Mouse (Mus musculus) adrenal gland, postnatal 25 days (tissue): ENCODE measurements at regions not wholly inside any gene's neighbourhood (a gene's known extent, or its start where the extent isn't known, plus 50 kb on each side); places are given as distances from the start of the nearest gene placed in this dataset.

ENCODE experiments used
- DNase-seq: peaks from one replicate; pipeline ENCODE4 v3.0.0; 2021; ENCODE audit warnings: mixed read lengths

DNA sequence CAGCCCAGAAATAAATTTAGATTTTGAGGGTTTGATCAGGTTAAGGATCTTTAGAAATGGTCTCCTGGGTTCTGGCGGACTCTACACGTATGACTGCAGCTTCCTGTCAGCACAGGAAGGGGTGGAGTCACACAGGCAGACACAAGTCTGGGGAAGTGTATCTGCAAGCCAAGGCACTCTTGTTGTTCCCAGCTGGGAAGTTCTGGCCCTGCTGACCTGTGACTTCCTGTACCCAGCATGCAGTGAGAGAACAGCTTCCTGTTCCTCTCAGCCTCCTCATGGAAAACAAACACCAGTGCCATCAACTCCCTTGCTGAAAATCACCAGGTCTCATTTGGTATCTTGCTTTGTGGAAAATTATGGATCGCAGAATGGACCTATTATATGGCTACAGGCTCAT, 140.9 kb downstream of the Ets2 start:
- no peak for DNase-seq

DNA sequence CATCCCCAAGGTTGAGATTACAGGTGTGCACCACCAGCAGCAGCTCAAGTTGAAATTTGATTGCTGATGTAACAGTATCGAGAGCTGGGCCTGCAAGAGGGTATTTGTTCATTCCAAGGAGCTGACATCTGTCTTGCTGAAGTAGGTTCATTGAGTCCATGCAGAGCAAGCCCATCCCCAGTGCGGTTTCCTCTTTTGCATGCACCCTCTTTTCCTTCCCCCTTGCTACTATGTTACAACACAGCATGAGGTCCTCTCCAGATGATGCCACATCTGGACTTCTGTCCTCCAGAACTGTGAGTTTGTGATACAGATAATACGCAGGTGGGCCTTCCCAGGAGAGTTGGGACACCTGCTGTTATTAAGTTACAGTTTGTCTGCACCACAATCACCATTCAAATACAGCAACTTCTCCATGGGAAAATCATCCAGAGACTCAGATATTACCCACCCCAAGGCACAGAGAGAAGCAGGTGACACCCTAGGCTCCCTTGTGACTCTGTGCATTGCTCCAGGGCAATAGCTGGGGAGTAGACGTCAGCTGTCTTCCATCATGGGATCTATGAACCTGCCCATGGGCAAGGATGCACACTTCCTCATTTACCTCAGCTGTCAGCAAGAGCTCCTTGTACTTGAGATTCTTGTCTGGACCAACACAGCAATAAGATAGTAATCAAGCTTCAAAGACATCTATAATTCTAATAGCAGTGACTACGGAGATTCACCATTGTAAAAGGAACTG, 137.8 kb downstream of the Ets2 start:
- no peak for DNase-seq

DNA sequence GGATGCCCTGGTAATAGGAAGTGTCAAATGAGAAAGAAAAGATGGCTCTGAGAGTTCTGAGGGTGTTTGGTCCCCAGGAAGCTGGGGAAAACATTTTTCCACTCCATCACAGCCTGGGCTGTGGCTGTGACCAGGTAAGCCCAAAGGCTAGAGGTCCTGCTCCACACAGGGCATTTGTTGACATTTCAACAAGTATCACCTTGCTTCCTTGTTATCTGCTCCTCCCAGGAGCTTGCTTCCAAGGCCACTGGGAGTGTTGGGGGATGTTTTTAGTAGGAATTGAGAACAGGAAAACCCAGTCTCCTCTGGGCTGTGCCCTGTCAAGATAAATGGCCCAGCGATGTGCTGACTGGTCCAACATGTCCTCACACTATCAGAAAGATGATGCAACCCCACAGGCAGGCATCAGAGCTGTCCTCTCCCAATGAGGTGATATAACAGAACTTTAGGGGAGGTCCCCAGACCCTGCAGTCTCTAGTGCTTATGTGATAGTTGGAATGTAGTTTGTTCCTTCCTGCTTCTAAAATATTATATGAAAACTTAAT, 137.1 kb downstream of the Ets2 start:
- DNase-seq, result no peak

DNA sequence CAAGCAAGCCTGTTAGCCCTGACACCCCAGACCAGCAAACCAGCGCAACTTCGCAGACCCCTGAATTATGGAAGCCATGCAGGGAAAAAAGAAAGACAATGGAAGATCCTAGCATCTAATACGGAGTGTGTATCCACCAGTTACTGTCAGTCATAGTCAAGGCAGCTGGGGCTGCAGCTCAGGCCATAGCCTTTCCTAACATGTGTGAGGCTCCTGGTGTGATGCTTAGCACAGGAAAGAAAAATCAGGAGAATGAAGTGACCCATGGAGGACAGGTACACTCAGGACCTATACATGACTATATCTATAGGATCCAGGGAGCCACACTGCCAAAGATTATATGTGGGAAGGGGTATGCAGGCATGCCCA, 136.6 kb downstream of the Ets2 start:
- no peak for DNase-seq

DNA sequence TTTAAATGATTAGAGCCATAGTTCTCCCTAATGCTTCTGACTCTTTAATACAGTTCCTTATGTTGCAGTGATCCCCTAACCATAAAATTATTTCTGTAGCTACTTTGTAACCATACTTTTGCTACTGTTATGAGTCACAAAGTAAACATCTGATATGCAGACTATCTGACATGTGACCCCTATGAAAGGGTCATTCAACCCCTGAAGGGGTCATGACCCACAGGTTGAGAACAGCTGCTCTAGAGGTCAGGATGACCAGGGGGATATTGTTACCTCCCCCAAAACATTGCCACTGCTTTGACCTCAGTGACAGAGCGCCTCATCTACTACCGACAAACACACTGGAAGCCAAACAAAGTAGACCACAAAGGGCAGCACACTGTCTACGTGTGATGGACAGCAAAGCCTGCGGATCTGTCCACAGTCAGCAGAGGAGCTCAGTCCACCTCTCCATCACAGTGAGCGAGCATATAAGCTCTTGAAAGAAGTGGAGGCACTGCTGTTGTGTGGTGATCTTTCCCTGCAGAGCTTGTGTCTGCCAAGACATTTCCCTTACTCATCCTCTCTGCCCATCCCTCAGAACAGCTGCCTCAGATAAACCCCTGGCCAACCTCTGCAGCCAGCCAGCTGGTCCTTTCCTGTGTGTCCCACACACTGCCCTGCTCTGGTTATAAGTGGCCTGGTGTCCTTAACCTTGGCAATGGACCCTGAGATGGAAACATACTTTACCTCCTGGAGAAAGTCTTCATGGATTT, 136.0 kb downstream of the Ets2 start:
- no peak for DNase-seq

DNA sequence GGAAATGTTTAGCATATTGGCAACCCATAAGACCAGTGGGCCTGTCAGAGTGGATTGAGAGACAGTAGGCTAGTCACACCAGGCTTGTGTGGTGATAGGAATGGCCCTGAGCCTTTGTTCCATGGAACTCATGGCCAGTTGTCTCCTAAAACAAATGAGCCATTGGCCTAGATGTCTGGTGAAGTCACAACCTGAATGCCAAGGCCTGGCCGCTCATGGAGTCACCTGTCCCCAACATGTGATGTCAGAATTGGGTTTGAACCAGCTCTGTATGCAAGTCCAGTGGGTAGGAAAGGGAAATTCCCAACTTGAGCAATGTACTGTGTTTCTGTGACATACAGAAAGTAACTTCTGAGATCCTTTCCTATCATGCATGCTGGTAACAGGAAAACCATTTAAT, 134.1 kb downstream of the Ets2 start:
- DNase-seq, result no peak

DNA sequence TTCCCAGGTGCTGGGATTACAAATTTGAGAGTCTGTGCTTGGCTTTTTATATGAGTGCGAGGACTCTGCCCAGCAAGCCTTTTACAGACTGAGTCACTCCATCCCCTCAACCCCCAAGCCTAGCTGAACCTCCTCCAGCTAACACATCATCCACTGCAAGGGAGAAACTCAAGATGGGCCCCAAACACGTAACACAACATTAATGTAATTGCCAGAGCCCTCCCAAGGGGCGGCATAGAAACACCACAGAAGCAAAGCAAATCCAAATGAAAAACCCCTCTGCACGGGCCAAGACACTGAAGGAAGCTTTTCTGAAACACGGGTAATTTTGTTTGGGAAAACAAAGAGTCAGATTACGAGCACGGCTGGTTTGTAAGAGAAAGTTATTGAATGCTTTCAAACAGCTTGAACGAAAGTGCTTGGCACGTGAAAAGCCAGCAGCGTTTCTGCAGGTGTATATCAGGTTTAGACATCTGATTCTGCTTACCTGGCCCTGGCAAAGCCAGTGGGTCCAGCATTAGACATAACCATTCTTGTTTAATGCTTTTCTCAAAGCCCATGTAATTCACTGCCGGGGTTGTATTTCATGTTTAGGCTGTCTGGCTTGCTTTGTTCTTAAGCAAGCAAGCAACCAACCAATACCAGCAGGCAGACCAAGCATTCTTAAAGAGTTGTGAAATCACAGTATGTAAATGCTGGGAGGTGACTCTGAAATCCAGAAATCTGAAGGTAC, 132.8 kb downstream of the Ets2 start:
- no peak for DNase-seq

DNA sequence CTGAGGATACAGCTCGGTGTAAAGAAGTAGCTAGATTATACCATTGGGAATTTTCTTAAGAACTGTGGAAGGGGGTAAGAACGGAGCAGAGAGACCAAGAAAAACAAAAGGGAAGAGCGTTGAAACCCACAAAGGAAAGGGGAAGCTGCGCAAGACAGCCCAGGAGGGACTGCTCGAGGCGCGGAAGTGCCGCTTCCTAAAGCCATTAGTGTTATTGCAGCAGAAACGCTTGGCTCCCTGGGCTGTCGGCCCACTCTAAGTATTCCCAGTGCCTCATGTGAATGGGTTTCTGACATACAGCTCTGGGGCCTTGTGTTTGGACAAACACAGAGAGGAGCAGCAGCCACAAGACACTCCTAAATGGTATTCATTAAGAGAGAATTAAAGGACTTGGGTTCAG, 131.6 kb downstream of the Ets2 start:
- DNase-seq, result no peak

DNA sequence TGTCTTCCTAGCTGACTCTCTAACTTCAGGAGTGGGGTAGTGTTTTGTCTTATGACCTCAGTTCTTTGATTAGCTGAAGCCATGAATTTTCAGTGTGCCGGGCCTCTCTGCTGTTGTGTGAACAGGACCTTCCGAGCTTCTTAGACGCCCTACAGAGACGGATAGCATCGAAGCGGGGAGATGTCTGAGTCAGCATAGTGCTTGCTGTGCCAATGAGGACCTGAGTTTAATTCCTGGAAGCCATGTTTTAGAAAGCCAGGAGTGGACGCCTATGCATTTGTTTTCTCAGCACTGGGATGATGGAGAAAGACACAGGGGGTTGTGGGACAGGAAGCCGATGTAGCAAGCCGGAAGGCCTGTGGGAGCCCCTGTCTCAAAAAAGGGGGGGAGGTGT, 130.5 kb downstream of the Ets2 start:
- no peak for DNase-seq

DNA sequence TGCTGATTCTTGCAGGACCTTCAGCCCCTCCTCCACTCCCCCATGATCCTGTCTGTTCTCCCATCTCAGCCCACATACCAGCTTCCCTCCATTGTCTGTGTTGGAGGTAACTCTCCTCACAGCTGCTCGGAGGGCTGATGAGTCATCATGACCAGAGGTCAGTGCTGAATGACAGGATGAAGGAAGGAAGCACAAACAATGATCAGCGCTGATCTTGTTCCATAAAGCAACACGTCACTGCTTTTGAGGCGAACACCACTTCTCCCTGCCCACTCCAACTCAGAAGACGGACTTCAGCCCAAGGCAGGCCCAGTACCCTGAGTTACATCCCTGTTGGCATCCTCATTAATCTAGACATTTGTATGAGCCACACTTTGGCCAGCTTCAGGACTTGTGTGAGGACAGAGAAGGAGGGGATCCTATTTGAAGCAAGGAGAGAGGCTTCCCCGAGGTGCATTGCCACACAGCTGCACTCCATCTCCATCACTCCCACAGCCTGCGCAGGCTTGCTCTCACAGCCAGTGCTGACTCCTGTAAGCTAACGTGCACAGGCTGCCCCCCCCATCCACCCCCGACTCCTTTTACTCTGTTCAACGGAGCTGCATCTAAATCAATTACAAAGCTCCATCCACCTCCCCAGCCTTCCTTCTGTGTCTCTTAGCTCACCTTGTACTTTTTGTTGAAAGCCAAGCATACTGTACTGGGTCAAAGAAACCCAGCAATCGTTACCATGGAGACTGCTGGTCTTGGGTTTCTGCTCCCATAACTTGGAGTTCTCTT, 129.9 kb downstream of the Ets2 start:
- peak; percentile 20 for DNase-seq

DNA sequence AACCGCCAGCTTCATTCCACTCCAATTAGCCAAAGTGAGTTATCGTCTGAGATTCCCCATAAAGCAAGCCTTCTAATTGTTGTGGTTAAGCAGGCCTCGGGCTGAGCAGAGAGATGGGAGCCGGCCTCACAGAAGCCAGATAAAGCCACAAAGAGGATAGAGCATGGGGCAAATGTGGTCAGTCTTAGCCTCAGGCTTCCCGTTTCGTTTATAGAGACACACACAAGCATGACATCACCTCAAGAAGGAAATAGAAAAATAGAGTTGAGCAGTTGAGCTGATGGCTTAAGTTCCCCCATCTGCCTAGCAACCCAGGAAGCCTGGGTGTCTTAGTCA, 125.5 kb downstream of the Ets2 start:
- no peak for DNase-seq

DNA sequence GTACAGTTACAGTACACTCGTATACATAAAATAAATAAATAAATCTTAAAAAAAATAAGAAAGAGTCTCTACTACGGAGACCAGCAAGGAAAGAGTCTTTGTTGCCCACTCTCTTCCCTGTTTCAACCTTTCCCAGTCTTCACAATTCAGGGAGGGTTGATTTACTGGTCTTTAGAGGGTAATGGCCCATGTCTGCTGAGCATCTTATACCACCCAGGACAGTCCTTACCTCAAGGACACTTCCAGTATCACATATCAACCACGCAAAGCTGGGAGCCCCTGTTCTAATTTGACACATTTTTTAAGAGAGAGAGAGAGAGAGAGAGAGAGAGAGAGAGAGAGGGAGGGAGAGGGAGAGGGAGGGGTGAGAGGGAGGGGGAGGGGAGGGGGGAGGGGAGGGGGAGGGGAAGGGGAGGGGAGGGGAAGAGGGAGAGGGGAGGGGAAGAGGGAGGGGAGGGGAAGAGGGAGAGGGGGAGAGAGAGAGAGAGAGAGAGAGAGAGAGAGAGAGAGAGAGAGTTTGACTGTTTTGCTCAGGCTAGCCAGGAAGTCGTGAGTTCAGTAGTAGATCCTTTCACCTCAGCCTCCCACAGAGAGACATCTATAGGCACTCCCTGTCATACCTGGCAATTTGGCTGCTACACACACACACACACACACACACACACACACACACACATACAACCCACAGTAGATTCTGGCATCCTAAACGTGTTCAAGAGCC, 125.0 kb downstream of the Ets2 start:
- DNase-seq, result no peak

DNA sequence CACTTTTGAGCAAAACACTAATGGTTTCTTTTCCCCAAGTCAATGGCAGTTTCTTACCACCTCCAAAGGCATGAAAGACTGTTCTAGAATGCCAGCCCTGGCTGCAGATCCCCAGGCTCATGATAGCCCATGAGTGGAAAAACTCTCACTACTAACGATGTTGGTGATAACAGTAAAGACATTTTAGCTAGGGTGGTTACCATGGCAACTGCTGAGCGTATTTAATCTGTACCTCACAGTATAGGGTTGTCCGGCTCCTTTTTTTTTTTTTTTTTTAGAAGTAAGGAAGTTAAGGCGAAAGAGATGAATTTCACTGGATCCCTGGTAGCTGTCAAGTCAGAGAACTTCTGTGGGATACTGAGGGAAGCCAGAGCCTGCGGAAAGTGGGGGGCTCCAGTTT, 123.8 kb downstream of the Ets2 start:
- DNase-seq, result no peak

DNA sequence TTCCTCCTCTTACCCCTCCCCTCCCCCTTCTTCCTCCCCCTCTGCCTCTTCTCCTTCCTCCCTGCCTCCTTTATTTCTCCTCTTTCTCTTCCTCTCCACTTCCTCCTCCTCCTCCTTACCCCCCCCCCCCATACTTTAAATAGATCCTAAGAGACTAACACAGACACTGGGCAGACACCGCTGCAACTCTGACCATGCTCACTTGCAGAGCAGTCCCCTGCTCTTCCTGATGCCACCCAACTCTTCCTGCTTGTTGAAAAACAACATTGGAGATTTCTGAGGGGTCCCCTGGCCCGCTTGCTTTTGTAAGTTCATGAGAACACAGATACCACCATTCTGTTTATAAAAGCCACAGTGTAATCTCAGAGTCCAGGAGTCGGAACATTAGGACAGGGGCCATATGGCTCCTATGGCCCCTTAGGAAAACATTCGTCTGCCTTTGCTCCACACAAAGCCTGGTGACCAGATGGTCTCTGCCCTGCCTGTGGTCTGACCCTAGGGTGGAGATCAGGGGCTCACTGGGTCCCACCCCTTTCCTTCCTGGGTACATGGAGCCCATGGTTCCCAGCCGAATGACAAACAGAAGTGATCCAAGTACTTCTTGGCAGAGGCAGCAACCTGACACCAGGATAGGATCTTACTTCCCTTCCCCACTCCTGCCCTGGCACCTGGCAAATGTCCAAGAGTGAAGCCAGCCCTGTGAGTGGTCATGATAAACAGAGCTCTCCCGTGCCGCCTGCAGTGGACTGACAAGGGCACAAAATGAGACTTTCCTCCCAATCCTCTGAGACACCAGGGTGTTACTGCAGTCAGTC, 123.1 kb downstream of the Ets2 start:
- DNase-seq, result peak; percentile 57

DNA sequence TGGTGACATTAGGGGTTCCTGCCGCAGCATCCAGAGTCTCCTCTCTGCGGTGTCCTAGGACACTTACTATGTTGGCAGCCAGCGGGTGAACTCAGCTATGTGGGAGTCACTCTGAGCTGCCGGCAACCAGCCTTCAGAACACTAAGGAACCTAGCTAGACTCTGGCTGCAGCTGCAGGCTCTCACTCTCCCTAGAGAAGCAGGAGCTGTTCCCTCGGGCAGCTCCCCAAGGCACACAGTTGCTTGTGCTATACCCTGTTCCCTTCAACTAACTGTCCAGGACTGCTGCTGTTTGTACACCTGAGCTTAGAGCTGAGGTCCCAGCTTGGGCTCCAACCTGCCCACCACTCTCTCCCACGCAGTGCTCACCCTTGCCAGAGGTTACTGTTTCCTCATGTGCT, 121.9 kb downstream of the Ets2 start:
- DNase-seq, result no peak

DNA sequence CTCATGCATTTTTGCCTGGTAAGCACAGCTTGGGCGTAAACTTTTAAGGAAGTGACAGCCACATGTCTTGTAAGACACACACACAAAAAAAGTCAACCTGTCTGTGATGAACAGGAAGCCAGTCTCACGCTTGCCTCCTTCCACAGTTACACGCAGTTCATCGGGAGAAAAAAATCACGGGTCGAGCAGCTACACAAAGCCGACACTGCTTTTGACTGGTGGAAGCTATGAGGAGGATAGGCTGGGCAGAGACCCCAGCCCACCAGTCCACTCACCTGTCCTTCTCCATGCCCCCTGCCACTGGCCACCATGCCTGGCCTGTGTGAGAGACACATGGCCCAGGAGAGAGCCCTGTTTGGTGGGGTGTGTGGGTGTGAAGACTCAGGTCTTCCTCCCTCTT, 119.2 kb downstream of the Ets2 start:
- DNase-seq, result no peak

DNA sequence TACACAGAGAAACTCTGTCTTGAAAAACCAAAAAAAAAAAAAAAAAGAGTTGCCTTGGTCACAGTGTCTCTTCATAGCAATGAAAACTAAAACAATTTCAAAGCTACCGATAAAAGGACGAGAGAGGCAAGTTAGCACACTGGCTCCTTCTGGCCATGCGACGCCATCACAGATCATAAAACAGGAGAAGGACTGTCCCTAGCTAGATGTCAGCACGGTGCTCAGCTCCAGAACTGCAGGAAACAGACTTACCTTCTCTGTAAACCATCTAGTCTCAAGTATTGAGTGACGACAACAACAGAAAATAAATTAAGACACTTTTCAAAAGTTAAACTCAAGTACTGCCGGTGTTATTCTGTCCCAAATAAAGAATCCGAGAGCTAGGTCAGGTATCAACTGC, 118.7 kb downstream of the Ets2 start:
- no peak for DNase-seq

DNA sequence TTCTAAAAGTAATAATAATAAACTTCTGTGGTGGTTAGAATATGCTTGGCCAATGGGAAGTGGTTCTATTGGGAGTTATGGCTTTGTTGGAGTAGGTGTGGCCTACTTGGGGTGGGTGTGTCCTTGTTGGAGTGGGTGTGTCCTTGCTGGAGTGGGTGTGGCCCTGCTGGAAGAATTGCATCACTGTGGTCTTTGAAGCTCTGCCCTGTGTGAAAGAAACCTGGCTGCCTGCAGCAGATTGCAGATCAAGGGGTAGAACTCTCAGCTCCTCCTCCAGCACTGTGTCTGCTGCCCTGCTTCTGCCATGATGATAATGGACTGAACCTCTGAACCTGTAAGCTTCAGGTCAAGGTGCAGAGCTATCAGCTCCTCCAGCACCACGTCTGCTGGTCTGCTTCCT, 118.1 kb downstream of the Ets2 start:
- no peak for DNase-seq

DNA sequence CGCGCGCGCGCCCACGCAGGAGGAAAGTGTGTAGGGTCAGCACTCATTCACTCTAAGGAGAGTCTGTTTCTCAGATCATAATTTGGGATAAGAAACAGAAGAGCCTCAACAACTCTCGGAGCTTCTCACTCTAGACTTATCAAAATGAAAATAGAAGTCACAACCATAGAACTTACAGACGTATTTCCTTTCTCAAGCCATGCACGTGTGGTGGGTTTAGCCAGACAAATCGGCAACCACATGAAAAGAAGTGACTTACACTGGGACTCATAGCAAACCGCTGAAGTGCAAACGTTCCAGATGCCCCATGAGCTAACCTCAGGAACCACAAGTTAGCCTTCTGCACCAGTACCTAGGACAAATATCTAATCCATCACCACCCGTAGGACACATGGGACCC, 114.1 kb downstream of the Ets2 start:
- DNase-seq, result no peak

DNA sequence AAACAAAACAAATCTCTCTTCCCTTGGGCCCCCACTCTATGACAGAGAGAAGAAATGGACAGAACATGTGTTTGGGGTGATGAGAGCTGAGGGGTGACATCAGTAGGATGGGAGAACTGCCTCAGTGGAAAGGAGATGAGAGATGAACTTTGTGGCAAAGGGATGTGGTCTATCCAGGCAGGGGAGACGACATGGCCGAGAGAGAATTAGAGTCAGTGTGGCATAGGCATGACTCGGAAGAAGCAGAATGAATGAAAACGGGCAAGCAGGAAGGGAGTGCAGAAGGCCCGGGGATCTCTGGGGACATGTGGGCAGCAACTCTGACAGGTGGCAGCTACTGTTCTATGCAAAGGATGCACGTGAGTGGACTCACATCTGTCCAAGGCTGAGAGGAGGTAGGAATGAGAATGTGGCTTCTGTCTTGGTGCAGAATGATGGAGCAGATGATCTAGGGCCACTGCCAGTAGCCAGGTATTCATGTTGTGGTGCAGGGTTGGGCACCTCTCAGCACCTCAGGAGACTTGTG, 113.4 kb downstream of the Ets2 start:
- no peak for DNase-seq
